Mouse (Mus musculus) ES-E14 (cell line): ENCODE measurements at regions not wholly inside any gene's neighbourhood (a gene's known extent, or its start where the extent isn't known, plus 50 kb on each side); places are given as distances from the start of the nearest gene placed in this dataset.
A peak's percentile ranks its signal among the peaks of the same experiment; 100 is the strongest.
"Not testable (repeated sequence)": the region's sequence is repeated elsewhere in the genome, so short reads cannot be mapped to it uniquely, and the experiment has no call there.

Experiments
- DNase-seq: peaks from one replicate; pipeline ENCODE4 v3.0.0-alpha.2; 2013; ENCODE audit warnings: low read depth, low spot score
- H3K27ac ChIP-seq: 2 replicates; pipeline ENCODE4 v1.5.1; 2012; ENCODE audit warnings: low read depth, mild to moderate bottlenecking, low read length, moderate library complexity, mixed read lengths; ENCODE audit not compliant: poor library complexity, insufficient read depth, severe bottlenecking
- H3K36me3 ChIP-seq: 2 replicates; pipeline ENCODE4 v1.6.1; 2012; ENCODE audit warnings: mild to moderate bottlenecking, low read length, moderate library complexity, mixed read lengths; ENCODE audit not compliant: control insufficient read depth, poor library complexity, insufficient read depth, severe bottlenecking
- H3K4me1 ChIP-seq, 2 experiments: fragments of 150-350 bp in 1 of 2; sonication (generic) in 1 of 2; 2 replicates each; pipeline ENCODE4 v1.6.1; 2012; ENCODE audit warnings: low read length in 2 of 2, mild to moderate bottlenecking in 1 of 2, mixed read lengths in 1 of 2; ENCODE audit not compliant: control insufficient read depth in 2 of 2, insufficient read depth in 2 of 2, poor library complexity in 1 of 2
- H3K4me3 ChIP-seq, 2 experiments: fragments of 150-350 bp in 1 of 2; sonication (generic) in 1 of 2; 2 replicates each; pipeline ENCODE4 v1.5.1; 2012; ENCODE audit warnings: low read length in 2 of 2, low read depth in 1 of 2, mild to moderate bottlenecking in 1 of 2, mixed read lengths in 1 of 2; ENCODE audit not compliant: insufficient read depth in 1 of 2, poor library complexity in 1 of 2, severe bottlenecking in 1 of 2
- H3K9ac ChIP-seq: 2 replicates; pipeline ENCODE4 v1.6.1; 2012; ENCODE audit warnings: low read depth, mild to moderate bottlenecking, low read length, mixed read lengths; ENCODE audit not compliant: poor library complexity, insufficient read depth, severe bottlenecking
- H3K9me3 ChIP-seq: fragments of 150-350 bp; sonication (generic); 2 replicates; pipeline ENCODE4 v1.6.1; 2012; ENCODE audit warnings: low read depth, mild to moderate bottlenecking, low read length; ENCODE audit not compliant: control insufficient read depth, insufficient read depth
- CHD2 ChIP-seq: IDR thresholded peaks from 2 replicates; pipeline ENCODE4 v1.6.1; 2014; ENCODE audit warnings: mild to moderate bottlenecking, low read depth, low read length, inconsistent platforms
- HCFC1 ChIP-seq: IDR thresholded peaks from 2 replicates; pipeline ENCODE4 v1.6.1; 2012; ENCODE audit warnings: low read length, inconsistent platforms, borderline replicate concordance; ENCODE audit not compliant: insufficient read depth
- MAFK ChIP-seq: IDR thresholded peaks from 2 replicates; pipeline ENCODE4 v1.6.1; 2014; ENCODE audit warnings: mild to moderate bottlenecking, low read depth, low read length, inconsistent platforms; ENCODE audit not compliant: insufficient read depth
- ZNF384 ChIP-seq: IDR thresholded peaks from 2 replicates; pipeline ENCODE4 v1.6.1; 2012; ENCODE audit warnings: low read depth, low read length, inconsistent platforms
- in situ Hi-C, 2 experiments: fragments of 600-800 bp; cut with MboI; formaldehyde crosslinking; loops; one replicate each; pipeline ENCODE4 v1.15.1; 2025; ENCODE audit warnings: low sequenced_read_pairs in 2 of 2, inconsistent platforms in 1 of 2; ENCODE audit not compliant: unreplicated experiment in 2 of 2

DNA sequence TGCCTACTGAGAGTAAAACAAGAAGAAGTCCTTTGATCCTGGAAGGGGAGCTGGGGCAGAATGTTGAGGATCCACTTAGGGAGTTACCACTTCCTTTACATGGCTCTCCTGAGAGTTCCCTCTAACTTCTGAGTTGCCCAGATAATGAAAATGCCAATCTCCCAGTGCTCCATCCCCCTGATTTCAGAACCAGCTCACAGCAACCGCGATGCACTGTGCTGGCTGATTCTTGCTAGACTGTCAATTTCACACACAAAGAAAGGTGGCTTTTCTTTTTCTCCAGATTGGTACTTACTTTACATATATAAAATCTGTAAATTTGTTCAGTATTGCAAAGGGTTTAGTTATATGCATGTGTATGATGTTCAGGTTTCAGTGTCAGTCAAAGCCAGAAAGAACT is 1248.1 kb upstream of the Adam24 start:
- no peaks in the 10 kb centered on the region for H3K36me3 ChIP-seq
- no peak overlapping the region for H3K9ac ChIP-seq
- H3K9me3 ChIP-seq, result no peaks in the 10 kb centered on the region
- TF ChIP-seq ZNF384 (no peak), HCFC1 (no peak), MAFK (no peak), CHD2 (no peak)
- in situ Hi-C loops, result no loop called here
- H3K27ac ChIP-seq, result no peak overlapping the region
- no peak overlapping the region for H3K4me3 ChIP-seq
- no peaks in the 10 kb centered on the region for H3K4me1 ChIP-seq
- DNase-seq, result no peak

DNA sequence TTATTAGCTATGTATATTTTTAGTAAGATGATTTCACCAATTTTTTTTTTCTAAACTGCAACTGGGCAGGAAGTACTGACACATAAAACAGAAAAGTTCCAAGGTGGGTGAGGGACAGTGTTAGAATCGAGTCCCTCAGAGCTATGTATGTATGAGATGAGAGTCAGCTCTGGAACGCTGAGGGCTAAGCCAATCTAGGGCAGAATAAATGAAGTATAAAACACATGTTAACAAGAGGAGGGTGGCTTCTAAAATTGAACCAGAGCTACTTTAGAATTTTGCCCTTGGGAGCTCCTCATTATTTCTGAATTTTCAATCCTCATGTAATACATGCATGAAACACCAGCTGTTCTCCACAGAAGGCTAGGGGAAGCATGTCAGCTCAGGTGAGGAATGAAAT is 1247.5 kb upstream of the Adam24 start:
- in situ Hi-C loops, result no loop called here

DNA sequence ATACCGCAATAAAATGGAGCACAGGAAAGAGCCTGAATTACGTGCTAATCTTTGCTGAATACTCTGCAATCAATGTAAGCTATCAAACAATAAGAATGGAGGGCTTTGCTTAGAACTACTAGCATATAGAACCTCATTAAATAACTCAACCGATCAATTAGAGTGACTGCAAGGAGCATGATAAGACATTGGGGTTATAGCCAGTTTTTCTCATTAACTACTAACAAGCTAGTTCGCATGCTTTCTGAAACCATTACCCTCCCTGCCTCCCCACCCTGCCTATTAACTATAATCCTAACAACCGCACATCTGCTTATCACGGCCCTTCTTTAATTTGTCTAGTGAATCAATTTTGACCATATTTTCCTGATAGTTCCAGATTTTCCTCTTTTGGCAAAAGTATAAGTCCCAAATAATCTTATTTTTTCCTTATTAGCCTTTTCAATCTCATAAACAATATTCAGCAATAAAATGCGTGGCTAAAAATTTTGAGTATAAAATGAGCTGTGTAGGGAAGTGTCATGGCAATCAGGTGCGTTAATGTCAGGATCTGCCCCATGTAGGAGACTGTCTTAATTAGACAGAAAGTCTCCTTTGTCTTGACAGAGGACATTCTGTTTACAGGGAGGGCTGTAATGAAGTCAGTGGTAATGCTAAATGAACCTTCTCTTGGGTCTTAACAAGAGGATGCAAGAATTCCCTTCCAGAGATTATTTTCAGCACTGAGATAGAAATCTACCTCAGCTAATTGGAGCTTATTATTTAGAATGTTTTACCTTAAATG is 1234.1 kb upstream of the Adam24 start:
- Histone ChIP-seq H3K9me3 (no peaks in the 10 kb centered on the region), H3K36me3 (no peaks in the 10 kb centered on the region), H3K4me3 (no peak overlapping the region), H3K27ac (no peak overlapping the region), H3K4me1 (no peaks in the 10 kb centered on the region), H3K9ac (no peak overlapping the region)
- in situ Hi-C loops, result no loop called here
- no peak for DNase-seq
- no peak for TF ChIP-seq CHD2

More for the DNA sequence above, 1247.5 kb upstream of the Adam24 start:
- no peaks in the 10 kb centered on the region for H3K36me3 ChIP-seq
- no peak for TF ChIP-seq HCFC1
- TF ChIP-seq MAFK, result no peak
- TF ChIP-seq ZNF384, result no peak
- no peak for TF ChIP-seq CHD2
- no peaks in the 10 kb centered on the region for H3K4me1 ChIP-seq
- no peak overlapping the region for H3K4me3 ChIP-seq
- no peaks in the 10 kb centered on the region for H3K9me3 ChIP-seq
- no peak for DNase-seq
- H3K27ac ChIP-seq, result no peak overlapping the region
- H3K9ac ChIP-seq, result no peak overlapping the region

DNA sequence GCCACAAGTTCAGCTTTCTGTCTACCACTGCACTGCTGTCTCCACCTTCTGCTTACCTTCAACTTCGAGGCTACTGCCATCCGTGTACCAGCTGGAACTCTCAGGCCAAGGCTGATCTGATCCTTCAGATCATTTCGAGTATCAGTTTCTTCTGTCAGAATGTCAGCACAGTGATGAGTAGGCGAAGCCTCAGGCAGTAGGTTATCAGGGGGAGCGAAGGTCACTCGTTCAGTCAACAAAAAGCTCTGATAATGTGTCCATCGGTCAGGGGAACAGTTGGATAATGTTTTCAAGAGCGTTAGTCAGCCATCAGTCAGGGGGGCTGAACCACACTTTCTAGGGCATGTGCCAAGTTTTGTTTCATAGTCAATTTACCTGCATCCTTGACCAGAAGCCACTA is 1183.7 kb upstream of the Adam24 start:
- in situ Hi-C loops, H3K36me3 ChIP-seq, DNase-seq, H3K4me3 ChIP-seq, H3K9me3 ChIP-seq, H3K27ac ChIP-seq, H3K4me1 ChIP-seq, H3K9ac ChIP-seq: not testable (repeated sequence)

DNA sequence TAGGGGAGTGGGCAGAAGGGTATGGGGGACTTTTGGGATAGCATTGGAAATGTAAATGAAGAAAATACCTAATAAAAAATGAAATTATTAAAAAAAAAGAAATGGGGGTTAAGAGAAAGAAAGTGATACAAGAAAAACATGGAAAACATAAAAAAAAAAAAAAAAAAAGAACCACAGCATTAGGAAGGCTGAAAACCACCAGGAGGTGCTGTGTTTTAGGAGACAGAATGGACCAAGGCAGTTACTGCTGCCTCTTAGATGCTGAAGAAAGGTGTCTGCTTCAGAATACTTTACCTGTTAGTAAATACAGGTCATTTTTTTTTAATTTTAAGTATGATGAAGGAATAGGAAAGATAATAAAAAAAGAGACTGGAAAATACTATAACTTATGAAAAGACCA is 1174.5 kb upstream of the Adam24 start:
- DNase-seq, result no peak
- H3K27ac ChIP-seq, result no peak overlapping the region
- in situ Hi-C loops, result no loop called here
- H3K9me3 ChIP-seq, result no peaks in the 10 kb centered on the region
- TF ChIP-seq ZNF384, result peak; percentile 95
- TF ChIP-seq HCFC1, result no peak
- H3K9ac ChIP-seq, result no peak overlapping the region
- no peak overlapping the region for H3K4me3 ChIP-seq
- no peaks in the 10 kb centered on the region for H3K4me1 ChIP-seq
- no peaks in the 10 kb centered on the region for H3K36me3 ChIP-seq
